Mouse (Mus musculus) intestine, postnatal 0 days (tissue): ENCODE results near the gene Ccdc6. TPM values are rescaled to one million over a fixed set of nuclear protein-coding genes. Genes with fewer than 3 reads are reported as not detected.

ENCODE experiments used
- ATAC-seq: fragments of 200-750 bp; cut with Nextera tagmentation; 2 replicates; pipeline ENCODE4 v1.8.0; 2017; ENCODE audit warnings: mild to moderate bottlenecking, moderate TSS enrichment, moderate library complexity
- H3K27ac ChIP-seq: fragments of 300-500 bp; sonication (generic); 2 replicates; pipeline ENCODE4 v1.5.1; 2014; ENCODE audit warnings: mild to moderate bottlenecking, low read depth, low read length, moderate library complexity
- H3K27me3 ChIP-seq: fragments of 300-500 bp; sonication (generic); replicated peaks from 2 replicates; pipeline ENCODE4 v1.6.1; 2014; ENCODE audit warnings: low read length, mixed read lengths; ENCODE audit not compliant: control insufficient read depth, insufficient read depth
- H3K36me3 ChIP-seq: fragments of 300-500 bp; sonication (generic); 2 replicates; pipeline ENCODE4 v1.6.1; 2014; ENCODE audit warnings: mild to moderate bottlenecking, moderate library complexity; ENCODE audit not compliant: control insufficient read depth, insufficient read depth
- H3K4me1 ChIP-seq: fragments of 300-500 bp; sonication (generic); replicated peaks from 2 replicates; pipeline ENCODE4 v1.6.1; 2014; ENCODE audit warnings: antibody characterized with exemption, low read length, mixed read lengths; ENCODE audit not compliant: control insufficient read depth, insufficient read depth
- H3K4me2 ChIP-seq: fragments of 300-500 bp; sonication (generic); replicated peaks from 2 replicates; pipeline ENCODE4 v1.6.1; 2014; ENCODE audit warnings: low read depth, mild to moderate bottlenecking, moderate library complexity
- H3K4me3 ChIP-seq: fragments of 300-500 bp; sonication (generic); 2 replicates; pipeline ENCODE4 v1.5.1; 2014; ENCODE audit warnings: low read depth, low read length
- H3K9ac ChIP-seq: fragments of 300-500 bp; sonication (generic); 2 replicates; pipeline ENCODE4 v1.6.1; 2014; ENCODE audit warnings: mild to moderate bottlenecking, low read depth, low read length
- H3K9me3 ChIP-seq: fragments of 300-500 bp; sonication (generic); 2 replicates; pipeline ENCODE4 v1.6.1; 2016; ENCODE audit warnings: mixed run types; ENCODE audit not compliant: control insufficient read depth
- CTCF ChIP-seq: sonication (generic); IDR thresholded peaks from 2 replicates; pipeline ENCODE4 v1.5.1; 2016; ENCODE audit warnings: low read depth, mild to moderate bottlenecking, control low read depth, antibody characterized with exemption, moderate library complexity
- WGBS: fragments of 180-500 bp; shearing (Covaris S2); extraction: QIAGEN DNeasy Blood & Tissue Kit; methylation state at CpG from one replicate; pipeline ENCODE4 v1.1.7; 2014; 5-methylcytosine and 5-hydroxymethylcytosine counted together
- polyA plus RNA-seq: library from polyadenylated mRNA; unstranded; fragments of >200 nt; fragmentation: Nextera tagmentation; extraction: Ambion mirVana; gene quantifications from 2 replicates; pipeline ENCODE4 v1.2.1, GENCODE M21; 2015

Ccdc6 gene
- polyA plus RNA-seq, 1 experiment from 2014 or later = 8.7 TPM

DNA sequence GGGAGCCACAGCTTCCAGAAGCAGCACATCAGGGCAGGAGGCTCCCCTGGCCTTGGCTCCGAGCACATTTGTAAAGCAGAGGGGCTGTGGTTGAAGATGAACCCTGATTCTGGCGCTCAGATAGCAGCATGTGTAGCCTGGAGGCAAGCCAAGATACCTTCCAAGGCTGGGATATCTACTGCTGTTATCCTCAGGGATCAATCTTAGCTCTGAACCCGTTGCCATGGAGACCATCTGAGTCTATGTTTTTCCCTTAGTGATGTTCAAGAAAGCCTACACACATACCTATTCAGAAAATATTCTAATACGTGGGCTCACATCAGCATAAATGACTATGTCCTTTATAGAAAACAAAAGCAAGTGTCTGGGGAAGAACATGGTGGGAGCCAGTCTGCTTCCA, 19.5 kb upstream of the Ccdc6 start:
- Histone ChIP-seq H3K36me3 (no peaks in the 10 kb centered on the region), H3K27me3 (no peaks in the 10 kb centered on the region), H3K4me1 (no peaks in the 10 kb centered on the region), H3K27ac (no peak overlapping the region), H3K9ac (no peak overlapping the region), H3K9me3 (no peaks in the 10 kb centered on the region), H3K4me2 (no peak overlapping the region), H3K4me3 (no peak overlapping the region)
- ATAC-seq = no peak
- 66% methylated on average over 4 of the region's 4 CpGs for WGBS
- no peak for TF ChIP-seq CTCF

DNA sequence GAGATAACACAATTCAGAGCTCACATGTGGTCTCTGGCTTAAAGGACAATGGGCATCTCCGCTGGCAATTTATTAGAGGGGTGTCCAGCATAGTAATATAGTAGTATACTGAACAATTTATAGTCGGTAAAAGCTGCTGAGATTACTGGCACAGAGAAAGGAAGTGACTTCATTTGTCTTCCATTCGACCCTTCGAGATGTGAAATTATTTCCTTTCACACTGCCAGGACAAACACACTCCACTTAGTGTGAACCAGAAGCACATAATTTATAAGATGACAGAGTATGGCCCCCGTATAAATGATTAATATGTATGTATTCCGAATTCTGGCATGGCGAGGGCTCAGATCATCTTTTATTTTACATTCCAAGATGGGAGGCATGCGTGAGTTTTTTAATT, 16.0 kb upstream of the Ccdc6 start:
- Histone ChIP-seq H3K4me3 (no peak overlapping the region), H3K4me1 (no peaks in the 10 kb centered on the region), H3K9me3 (no peaks in the 10 kb centered on the region), H3K27ac (no peak overlapping the region), H3K27me3 (no peaks in the 10 kb centered on the region), H3K9ac (no peak overlapping the region), H3K4me2 (no peak overlapping the region), H3K36me3 (no peaks in the 10 kb centered on the region)
- WGBS = 61% methylated on average over 8 of the region's 8 CpGs
- no peak for TF ChIP-seq CTCF
- ATAC-seq = no peak

GRCm38 (mm10) chr10:70081564-70082175, 15.3 kb upstream of the Ccdc6 start:
- Histone ChIP-seq H3K9ac (no peak overlapping the region), H3K4me2 (0 out of 2 replicates have a peak overlapping the region, but pooled peaks have one; percentile 7), H3K4me3 (no peak overlapping the region), H3K27ac (no peak overlapping the region), H3K9me3 (no peaks in the 10 kb centered on the region), H3K27me3 (no peaks in the 10 kb centered on the region), H3K4me1 (no peaks in the 10 kb centered on the region), H3K36me3 (no peaks in the 10 kb centered on the region)
- no peak for ATAC-seq
- TF ChIP-seq CTCF = no peak
- 51% methylated on average over 19 of the region's 19 CpGs for WGBS

DNA sequence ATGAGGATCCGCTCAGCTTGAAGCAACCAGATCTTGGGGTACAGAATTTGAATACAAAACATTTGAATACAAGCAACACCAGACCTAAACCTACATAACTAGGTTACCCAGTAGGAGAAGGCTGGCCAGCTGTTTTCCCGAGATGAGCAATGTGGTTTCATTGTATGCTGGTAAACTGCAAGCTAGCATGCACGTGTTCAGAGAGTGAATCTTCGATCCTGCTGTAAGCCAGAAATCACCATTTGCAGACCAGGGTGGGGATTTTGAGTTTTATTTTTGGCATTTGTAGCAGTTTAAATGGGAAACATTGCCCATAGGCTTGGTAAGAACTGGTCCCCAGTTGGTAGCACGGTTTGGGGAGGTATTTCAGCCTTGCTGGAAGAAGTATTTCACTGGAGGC, 13.7 kb upstream of the Ccdc6 start:
- ATAC-seq = no peak
- H3K4me2 ChIP-seq = no peak overlapping the region
- WGBS = 91% methylated on average over 5 of the region's 5 CpGs
- no peaks in the 10 kb centered on the region for H3K27me3 ChIP-seq
- peaks cover 6% of the 10 kb centered on the region; the same call in 1 of the 2 replicates for H3K9me3 ChIP-seq
- no peak for TF ChIP-seq CTCF
- H3K27ac ChIP-seq = no peak overlapping the region
- no peaks in the 10 kb centered on the region for H3K4me1 ChIP-seq
- no peaks in the 10 kb centered on the region for H3K36me3 ChIP-seq
- H3K4me3 ChIP-seq = no peak overlapping the region
- H3K9ac ChIP-seq = no peak overlapping the region

- no peak overlapping the region for H3K9ac ChIP-seq
Measured at GRCm38 (mm10) chr10:70085256-70085961, 11.5 kb upstream of the Ccdc6 start.

DNA sequence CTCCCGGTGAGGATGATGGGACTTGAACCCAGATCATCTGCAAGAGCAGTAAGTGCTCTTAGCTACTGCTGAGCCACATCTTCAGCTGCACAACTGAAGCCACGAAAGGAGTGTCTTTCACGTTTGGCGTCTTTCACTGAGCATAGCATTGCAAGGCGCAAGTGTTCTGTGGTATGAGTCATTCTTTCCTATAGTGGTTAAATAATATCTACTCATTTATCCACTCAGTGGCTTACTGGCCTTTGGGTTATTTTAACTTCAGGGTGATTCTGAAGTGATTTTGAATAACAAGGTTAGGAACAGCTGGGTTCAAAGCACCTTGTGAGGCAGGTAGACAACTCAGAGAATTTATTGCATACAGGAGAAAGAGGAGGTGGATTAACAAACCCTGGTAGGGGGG, 8.1 kb upstream of the Ccdc6 start:
- H3K4me1 ChIP-seq = no peaks in the 10 kb centered on the region
- WGBS = 86% methylated on average over 5 of the region's 5 CpGs
- TF ChIP-seq CTCF = no peak
- peaks cover 7% of the 10 kb centered on the region; the same call in 1 of the 2 replicates for H3K9me3 ChIP-seq
- H3K27ac ChIP-seq = no peak overlapping the region
- no peak overlapping the region for H3K4me3 ChIP-seq
- no peaks in the 10 kb centered on the region for H3K36me3 ChIP-seq
- H3K4me2 ChIP-seq = no peak overlapping the region
- H3K9ac ChIP-seq = no peak overlapping the region
- no peaks in the 10 kb centered on the region for H3K27me3 ChIP-seq
- no peak for ATAC-seq

More at GRCm38 (mm10) chr10:70085256-70085961, 11.5 kb upstream of the Ccdc6 start:
- no peak overlapping the region for H3K4me2 ChIP-seq
- H3K36me3 ChIP-seq = no peaks in the 10 kb centered on the region
- WGBS = 53% methylated on average over 12 of the region's 12 CpGs
- H3K4me3 ChIP-seq = no peak overlapping the region
- no peak overlapping the region for H3K27ac ChIP-seq
- TF ChIP-seq CTCF = no peak
- peaks cover 7% of the 10 kb centered on the region; the same call in 1 of the 2 replicates for H3K9me3 ChIP-seq
- ATAC-seq = no peak
- no peaks in the 10 kb centered on the region for H3K4me1 ChIP-seq
- H3K27me3 ChIP-seq = no peaks in the 10 kb centered on the region
